Mouse (Mus musculus): ENCODE results near the gene Ctcf. TPM values are rescaled to one million over a fixed set of nuclear protein-coding genes. Genes with fewer than 3 reads are reported as not detected.

Gene Ctcf
- polyA plus RNA-seq, 1 experiment = 17.9 TPM

GRCm38 (mm10) chr8:105622421-105622920, 13.9 kb upstream of the Ctcf start:
- peak; percentile 92 for DNase-seq
- TF ChIP-seq CTCF (IDR thresholded peaks at IDR 0.05; ENCODE audit: insufficient read depth, low read length) (peak; percentile 97), POLR2A (IDR thresholded peaks at IDR 0.05; ENCODE audit: borderline replicate concordance, extremely low read depth, low read depth, low read length) (peak; percentile 42; the same call in 1 of the 2 replicates)
- H3K4me1 ChIP-seq (ENCODE audit: control insufficient read depth, insufficient read depth, low read length) = peaks cover 7% of the 10 kb centered on the region; the same call in 1 of the 2 replicates
- 5% methylated on average over 8 of the region's 8 CpGs for WGBS
- H3K4me3 ChIP-seq (replicated peaks; ENCODE audit: extremely low read depth, low read depth, low read length) = no peak overlapping the region

- TF ChIP-seq POLR2A (IDR thresholded peaks at IDR 0.05; ENCODE audit: borderline replicate concordance, extremely low read depth, low read depth, low read length) = no peak
- TF ChIP-seq CTCF (IDR thresholded peaks at IDR 0.05; ENCODE audit: insufficient read depth, low read length) = no peak
- 31% methylated on average over 5 of the region's 5 CpGs for WGBS
- no peak overlapping the region for H3K4me3 ChIP-seq (replicated peaks; ENCODE audit: extremely low read depth, low read depth, low read length)
- H3K4me1 ChIP-seq (ENCODE audit: control insufficient read depth, insufficient read depth, low read length) = peaks cover 7% of the 10 kb centered on the region; the same call in 1 of the 2 replicates
- DNase-seq = no peak
Observed at GRCm38 (mm10) chr8:105623118-105623517, 13.2 kb upstream of the Ctcf start.

GRCm38 (mm10) chr8:105623679-105624245, 12.6 kb upstream of the Ctcf start:
- 56% methylated on average over 7 of the region's 7 CpGs for WGBS
- H3K4me3 ChIP-seq (replicated peaks; ENCODE audit: extremely low read depth, low read depth, low read length) = no peak overlapping the region
- no peak for DNase-seq
- H3K4me1 ChIP-seq (ENCODE audit: control insufficient read depth, insufficient read depth, low read length) = peaks cover 7% of the 10 kb centered on the region; the same call in 1 of the 2 replicates
- no peak for TF ChIP-seq POLR2A (IDR thresholded peaks at IDR 0.05; ENCODE audit: borderline replicate concordance, extremely low read depth, low read depth, low read length)
- TF ChIP-seq CTCF (IDR thresholded peaks at IDR 0.05; ENCODE audit: insufficient read depth, low read length) = no peak

- peaks cover 7% of the 10 kb centered on the region; the same call in 1 of the 2 replicates for H3K4me1 ChIP-seq (ENCODE audit: control insufficient read depth, insufficient read depth, low read length)
- DNase-seq = no peak
- WGBS = 44% methylated on average over 3 of the region's 3 CpGs
- TF ChIP-seq POLR2A (IDR thresholded peaks at IDR 0.05; ENCODE audit: borderline replicate concordance, extremely low read depth, low read depth, low read length) = no peak
- TF ChIP-seq CTCF (IDR thresholded peaks at IDR 0.05; ENCODE audit: insufficient read depth, low read length) = no peak
- H3K4me3 ChIP-seq (replicated peaks; ENCODE audit: extremely low read depth, low read depth, low read length) = no peak overlapping the region
Observed at GRCm38 (mm10) chr8:105624401-105624800, 12.0 kb upstream of the Ctcf start.

GRCm38 (mm10) chr8:105624831-105625230, 11.5 kb upstream of the Ctcf start:
- no peak overlapping the region for H3K4me3 ChIP-seq (replicated peaks; ENCODE audit: extremely low read depth, low read depth, low read length)
- WGBS = 53% methylated on average over 1 of the region's 1 CpGs
- peaks cover 7% of the 10 kb centered on the region; the same call in 1 of the 2 replicates for H3K4me1 ChIP-seq (ENCODE audit: control insufficient read depth, insufficient read depth, low read length)
- no peak for TF ChIP-seq POLR2A (IDR thresholded peaks at IDR 0.05; ENCODE audit: borderline replicate concordance, extremely low read depth, low read depth, low read length)
- TF ChIP-seq CTCF (IDR thresholded peaks at IDR 0.05; ENCODE audit: insufficient read depth, low read length) = no peak
- DNase-seq = no peak

- no peak for TF ChIP-seq POLR2A (IDR thresholded peaks at IDR 0.05; ENCODE audit: borderline replicate concordance, extremely low read depth, low read depth, low read length)
- no peak for TF ChIP-seq CTCF (IDR thresholded peaks at IDR 0.05; ENCODE audit: insufficient read depth, low read length)
- Histone ChIP-seq H3K4me3 (replicated peaks; ENCODE audit: extremely low read depth, low read depth, low read length) (no peak overlapping the region), H3K4me1 (ENCODE audit: control insufficient read depth, insufficient read depth, low read length) (peaks cover 7% of the 10 kb centered on the region; the same call in 1 of the 2 replicates)
- WGBS = 83% methylated on average over 1 of the region's 1 CpGs
- DNase-seq = no peak
Observed at GRCm38 (mm10) chr8:105626086-105626485, 10.3 kb upstream of the Ctcf start.

- TF ChIP-seq POLR2A (IDR thresholded peaks at IDR 0.05; ENCODE audit: borderline replicate concordance, extremely low read depth, low read depth, low read length) (no peak), CTCF (IDR thresholded peaks at IDR 0.05; ENCODE audit: insufficient read depth, low read length) (no peak)
- H3K4me1 ChIP-seq (ENCODE audit: control insufficient read depth, insufficient read depth, low read length) = no peaks in the 10 kb centered on the region
- no peak overlapping the region for H3K4me3 ChIP-seq (replicated peaks; ENCODE audit: extremely low read depth, low read depth, low read length)
- DNase-seq = no peak
- WGBS = 88% methylated on average over 4 of the region's 4 CpGs
Observed at GRCm38 (mm10) chr8:105629337-105629736, 7.0 kb upstream of the Ctcf start.

GRCm38 (mm10) chr8:105634771-105635458, 1.5 kb upstream of the Ctcf start:
- DNase-seq = no peak
- no peak overlapping the region for H3K4me3 ChIP-seq (replicated peaks; ENCODE audit: extremely low read depth, low read depth, low read length)

GRCm38 (mm10) chr8:105635481-105635880, 887 bp upstream of the Ctcf start:
- DNase-seq = no peak
- 4% methylated on average over 11 of the region's 11 CpGs for WGBS
- peaks cover 19% of the 10 kb centered on the region for H3K4me1 ChIP-seq (ENCODE audit: control insufficient read depth, insufficient read depth, low read length)
- H3K4me3 ChIP-seq (replicated peaks; ENCODE audit: extremely low read depth, low read depth, low read length) = peak overlapping the region; percentile 72
- TF ChIP-seq CTCF (IDR thresholded peaks at IDR 0.05; ENCODE audit: insufficient read depth, low read length) (no peak), POLR2A (IDR thresholded peaks at IDR 0.05; ENCODE audit: borderline replicate concordance, extremely low read depth, low read depth, low read length) (no peak)

More at GRCm38 (mm10) chr8:105634771-105635458, 1.5 kb upstream of the Ctcf start:
- H3K4me1 ChIP-seq (ENCODE audit: control insufficient read depth, insufficient read depth, low read length) = peaks cover 19% of the 10 kb centered on the region
- WGBS = 72% methylated on average over 2 of the region's 2 CpGs
- TF ChIP-seq POLR2A (IDR thresholded peaks at IDR 0.05; ENCODE audit: borderline replicate concordance, extremely low read depth, low read depth, low read length) (no peak), CTCF (IDR thresholded peaks at IDR 0.05; ENCODE audit: insufficient read depth, low read length) (no peak)
